ENCODE assay signal across 24 mouse cellular contexts in the genomic region with DNA sequence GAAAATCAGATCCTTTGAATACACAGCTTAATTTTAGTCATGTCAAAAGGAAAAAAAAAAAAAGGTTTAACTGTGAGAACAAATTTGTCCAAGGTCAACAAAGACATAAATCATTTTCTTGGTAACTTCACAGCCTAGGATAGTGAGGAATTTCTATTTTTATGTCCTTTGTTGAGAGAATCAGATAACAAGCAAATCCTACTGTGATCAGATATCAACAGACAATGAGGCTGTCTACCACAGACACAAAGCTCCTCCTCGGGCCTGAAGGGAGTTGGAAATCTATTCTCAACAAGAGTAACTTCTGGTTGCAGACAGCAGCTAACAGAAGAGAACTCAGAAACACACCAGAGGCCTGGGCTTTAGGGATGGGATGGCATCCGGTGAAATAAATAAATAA. TPM values are rescaled to one million over a fixed set of nuclear protein-coding genes. Genes with fewer than 3 reads are reported as not detected.
DNase-seq lines count a peak whose midpoint lies in the region; ATAC-seq lines count a peak whose summit lies in the region.
"Had no signal": no experiment of that assay in that cellular context is flagged by ENCODE, and none has a peak within 500 bp of the region (broad histone marks: within the 10 kb centered on the region; RNA-seq: fewer than 3 reads in every experiment).

No protein-coding gene starts in this region.

- H3K4me3 ChIP-seq in kidney, embryonic 16.5 days (ENCODE audit: low read length): no peak overlapping the region
- H3K4me3 ChIP-seq: embryonic facial prominence, embryonic 12.5 days; embryonic facial prominence, embryonic 15.5 days; gastrocnemius, adult 2 months; hindbrain, embryonic 12.5 days had no signal

- no peaks in the 10 kb centered on the region for H3K4me1 ChIP-seq in kidney, embryonic 16.5 days (ENCODE audit: insufficient read depth, low read length)
- H3K4me1 ChIP-seq: embryonic facial prominence, embryonic 12.5 days; hindbrain, embryonic 12.5 days had no signal

- no peak overlapping the region for H3K4me2 ChIP-seq in kidney, embryonic 16.5 days (replicated peaks; ENCODE audit: low read depth, low read length)
- H3K4me2 ChIP-seq: embryonic facial prominence, embryonic 12.5 days; embryonic facial prominence, embryonic 15.5 days; heart, embryonic 11.5 days; hindbrain, embryonic 12.5 days had no signal

- H3K9ac ChIP-seq in kidney, embryonic 16.5 days (replicated peaks; ENCODE audit: low read length): no peak overlapping the region
- H3K9ac ChIP-seq: embryonic facial prominence, embryonic 12.5 days; embryonic facial prominence, embryonic 15.5 days; forebrain, postnatal 0 days; hindbrain, embryonic 12.5 days had no signal

- H3K27ac ChIP-seq in kidney, embryonic 16.5 days (ENCODE audit: low read length): 0 out of 2 replicates have a peak overlapping the region, but pooled peaks have one; percentile 50
- H3K27ac ChIP-seq: embryonic facial prominence, embryonic 12.5 days; embryonic facial prominence, embryonic 15.5 days; gastrocnemius, adult 2 months; hindbrain, embryonic 12.5 days had no signal

- no peak for ATAC-seq in kidney, embryonic 16.5 days (ENCODE audit: low FRiP score, low TSS enrichment)
- ATAC-seq: CD4-positive, CD25-positive, alpha-beta regulatory T cell, adult 4 months; forebrain, embryonic 14.5 days; forebrain, postnatal 0 days had no signal

- DNase-seq in kidney, adult 8-10 months: peak; percentile 8 to 26
- no peak for DNase-seq in kidney, postnatal 10 days
- DNase-seq in lung, postnatal 10 days: peak; percentile 10
- no peak for DNase-seq in lung, adult 18-20 months
- peak; percentile 10 for DNase-seq in kidney, postnatal 14 days
- no peak for DNase-seq in thymus, postnatal 0 days (ENCODE audit: low spot score)
- DNase-seq: adrenal gland, adult 2 months; adrenal gland, postnatal 14 days; cerebellum, adult 11 months; cerebellum, adult 2 months; cerebellum, adult 9-11 months; cerebellum, postnatal 25 days; forebrain, postnatal 0 days; gastrocnemius, adult 2 months; gastrocnemius, postnatal 14 days; heart, adult 11 months had no signal

- no peaks in the 10 kb centered on the region for H3K36me3 ChIP-seq in kidney, embryonic 16.5 days (ENCODE audit: insufficient read depth, low read length)
- H3K36me3 ChIP-seq: embryonic facial prominence, embryonic 12.5 days; embryonic facial prominence, embryonic 15.5 days; hindbrain, embryonic 12.5 days had no signal

- peaks cover 5% of the 10 kb centered on the region; the same call in 1 of the 2 replicates for H3K9me3 ChIP-seq in kidney, embryonic 16.5 days (ENCODE audit: low read length)
- H3K9me3 ChIP-seq: embryonic facial prominence, embryonic 12.5 days; embryonic facial prominence, embryonic 15.5 days had no signal

- H3K27me3 ChIP-seq in kidney, embryonic 16.5 days (ENCODE audit: insufficient read depth, low read length): no peaks in the 10 kb centered on the region
- H3K27me3 ChIP-seq: embryonic facial prominence, embryonic 12.5 days; embryonic facial prominence, embryonic 15.5 days; hindbrain, embryonic 12.5 days had no signal

- 53% methylated on average over 2 of the region's 2 CpGs for WGBS in kidney, embryonic 16.5 days

RNA-seq across cellular contexts. Expression of a gene that starts 38.0 kb away (rescaled TPM):
- polyA plus RNA-seq in kidney, embryonic 16.5 days (2015; fragmentation: Nextera tagmentation; extraction: Ambion mirVana): 39.6 and 42.2 TPM in 2 replicates
- 10.5 and 10.6 TPM in 2 replicates for polyA plus RNA-seq in thymus, postnatal 0 days (2015; fragmentation: Nextera tagmentation; extraction: Ambion mirVana)
- polyA plus RNA-seq: C2C12; CD4-positive, CD25-positive, alpha-beta regulatory T cell, adult 4 months had no signal

RNA-seq across cellular contexts. Expression of a gene that starts 51.8 kb away (rescaled TPM):
- 20.8 and 22.9 TPM in 2 replicates for polyA plus RNA-seq in kidney, embryonic 16.5 days (2015; fragmentation: Nextera tagmentation; extraction: Ambion mirVana)
- polyA plus RNA-seq in thymus, postnatal 0 days (2015; fragmentation: Nextera tagmentation; extraction: Ambion mirVana): 14.5 and 16.4 TPM in 2 replicates

Comparison
In these comparisons a context has a peak if more than half of its experiments do, and no peak if none do; other contexts are left out.
1. DNase-seq: peak in kidney, adult 8-10 months (2 of 2), lung, postnatal 10 days (single experiment) and kidney, postnatal 14 days (single experiment); none in kidney, postnatal 10 days (single experiment), lung, adult 18-20 months (0 of 2) and thymus, postnatal 0 days (single experiment).